Comparison of ENCODE assay signal across 8 mouse cellular contexts in genomic region chr9:62817099-62817571, GRCm38 (mm10). TPM values are rescaled to one million over a fixed set of nuclear protein-coding genes. Genes with fewer than 3 reads are reported as not detected.
A peak's percentile ranks its signal among the peaks of the same experiment; 100 is the strongest.
DNase-seq lines count a peak whose midpoint lies in the region; ATAC-seq lines count a peak whose summit lies in the region.

No protein-coding gene starts in this region.

- no peak for ATAC-seq in CD4-positive, CD25-positive, alpha-beta regulatory T cell, adult 4 months

- DNase-seq in cerebellum, postnatal 10 days: peak; percentile 66 to 68
- no peak for DNase-seq in cerebellum, adult 9-11 months
- peak; percentile 26 to 45 for DNase-seq in lung, adult 18-20 months
- DNase-seq in lung, postnatal 4 days: no peak
- peak; percentile 89 for DNase-seq in fat pad, adult 2 months (ENCODE audit: extremely low read depth, low read depth, low spot score)
- peak; percentile 53 for DNase-seq in lung, postnatal 36 days
- DNase-seq in kidney, adult 9 months: no peak

RNA-seq across cellular contexts. Expression of gene Fem1b, which starts 5.4 kb away (rescaled TPM):
- 1 to 10 TPM; 3.9 to 4.7 TPM for polyA plus RNA-seq in CD4-positive, CD25-positive, alpha-beta regulatory T cell, adult 4 months (2017; shearing (Covaris generic))

RNA-seq across cellular contexts. Expression of gene Cln6, which starts 21.4 kb away (rescaled TPM):
- 10 to 100 TPM in 1 of 2 experiments, 1 to 10 TPM in 1; 9.2 to 10.8 TPM for polyA plus RNA-seq in CD4-positive, CD25-positive, alpha-beta regulatory T cell, adult 4 months (2017; shearing (Covaris generic))

RNA-seq across cellular contexts. Expression of gene Calml4, which starts 40.7 kb away (rescaled TPM):
- 1 to 10 TPM in 1 of 2 experiments, under 1 TPM in 1; 0.63 to 1.0 TPM for polyA plus RNA-seq in CD4-positive, CD25-positive, alpha-beta regulatory T cell, adult 4 months (2017; shearing (Covaris generic))

Comparison
In these comparisons a context has a peak if more than half of its experiments do, and no peak if none do; other contexts are left out.
1. DNase-seq: peak in cerebellum, postnatal 10 days (2 of 2), lung, adult 18-20 months (2 of 2), fat pad, adult 2 months (single experiment) and lung, postnatal 36 days (single experiment); none in cerebellum, adult 9-11 months (single experiment), lung, postnatal 4 days (0 of 2) and kidney, adult 9 months (single experiment).